Mouse (Mus musculus) neural tube, embryonic 15.5 days (tissue): Measurements from ENCODE around the gene Smarcd3. TPM values are rescaled to one million over a fixed set of nuclear protein-coding genes. Genes with fewer than 3 reads are reported as not detected.
A peak's percentile ranks its signal among the peaks of the same experiment; 100 is the strongest.

Experiments
- ATAC-seq: fragments of 200-750 bp; cut with Nextera tagmentation; 2 replicates; pipeline ENCODE4 v1.8.0; 2017; ENCODE audit warnings: mild to moderate bottlenecking, moderate TSS enrichment, moderate library complexity; ENCODE audit not compliant: low FRiP score
- H3K27ac ChIP-seq: fragments of 300-500 bp; sonication (generic); replicated peaks from 2 replicates; pipeline ENCODE4 v1.5.1; 2015; ENCODE audit warnings: mild to moderate bottlenecking, inconsistent platforms
- H3K27me3 ChIP-seq: fragments of 300-500 bp; sonication (generic); replicated peaks from 2 replicates; pipeline ENCODE4 v1.6.1; 2015; ENCODE audit warnings: inconsistent platforms
- H3K36me3 ChIP-seq: fragments of 300-500 bp; sonication (generic); 2 replicates; pipeline ENCODE4 v1.6.1; 2015; ENCODE audit warnings: inconsistent platforms
- H3K4me1 ChIP-seq: fragments of 300-500 bp; sonication (generic); 2 replicates; pipeline ENCODE4 v1.6.1; 2015; ENCODE audit warnings: inconsistent platforms
- H3K4me2 ChIP-seq: fragments of 300-500 bp; sonication (generic); 2 replicates; pipeline ENCODE4 v1.6.1; 2015; ENCODE audit warnings: inconsistent platforms, mild to moderate bottlenecking, moderate library complexity
- H3K4me3 ChIP-seq: fragments of 300-500 bp; sonication (generic); replicated peaks from 2 replicates; pipeline ENCODE4 v1.5.1; 2015; ENCODE audit warnings: mild to moderate bottlenecking, inconsistent platforms
- H3K9ac ChIP-seq: fragments of 300-500 bp; sonication (generic); replicated peaks from 2 replicates; pipeline ENCODE4 v1.6.1; 2015; ENCODE audit warnings: mild to moderate bottlenecking, inconsistent platforms
- H3K9me3 ChIP-seq: fragments of 300-500 bp; sonication (generic); replicated peaks from 2 replicates; pipeline ENCODE4 v1.6.1; 2016; ENCODE audit warnings: inconsistent platforms
- WGBS: fragments of 180-500 bp; shearing (Covaris S2); methylation state at CpG from one replicate; pipeline ENCODE4 v1.1.7; 2015; ENCODE audit warnings: mixed read lengths; 5-methylcytosine and 5-hydroxymethylcytosine counted together
- polyA plus RNA-seq: library from polyadenylated mRNA; unstranded; fragments of >200 nt; fragmentation: Nextera tagmentation; extraction: Ambion mirVana; gene quantifications from 2 replicates; pipeline ENCODE4 v1.2.1, GENCODE M21; 2015

Gene Smarcd3
- polyA plus RNA-seq, 1 experiment from 2014 or later, result 135 TPM

- no peak for ATAC-seq
- no peak overlapping the region for H3K4me2 ChIP-seq
- H3K27ac ChIP-seq, result no peak overlapping the region
- H3K36me3 ChIP-seq, result no peaks in the 10 kb centered on the region
- H3K4me1 ChIP-seq, result no peaks in the 10 kb centered on the region
- WGBS, result 62% methylated on average over 6 of the region's 6 CpGs
- no peaks in the 10 kb centered on the region for H3K27me3 ChIP-seq
- H3K9ac ChIP-seq, result no peak overlapping the region
- no peaks in the 10 kb centered on the region for H3K9me3 ChIP-seq
- no peak overlapping the region for H3K4me3 ChIP-seq
Observed at GRCm38 (mm10) chr5:24639081-24639480, 14.9 kb upstream of the Smarcd3 start.

GRCm38 (mm10) chr5:24638131-24638530 lies 13.9 kb upstream of the Smarcd3 start:
- no peak for ATAC-seq
- Histone ChIP-seq H3K36me3 (no peaks in the 10 kb centered on the region), H3K9me3 (no peaks in the 10 kb centered on the region)

GRCm38 (mm10) chr5:24636987-24637386 lies 12.8 kb upstream of the Smarcd3 start:
- H3K9ac ChIP-seq, result no peak overlapping the region
- H3K9me3 ChIP-seq, result no peaks in the 10 kb centered on the region
- WGBS, result 84% methylated on average over 4 of the region's 4 CpGs
- ATAC-seq, result no peak
- H3K36me3 ChIP-seq, result no peaks in the 10 kb centered on the region
- H3K4me3 ChIP-seq, result no peak overlapping the region
- no peaks in the 10 kb centered on the region for H3K27me3 ChIP-seq
- H3K27ac ChIP-seq, result no peak overlapping the region
- H3K4me1 ChIP-seq, result no peaks in the 10 kb centered on the region
- H3K4me2 ChIP-seq, result no peak overlapping the region

More at GRCm38 (mm10) chr5:24638131-24638530, 13.9 kb upstream of the Smarcd3 start:
- H3K9ac ChIP-seq, result no peak overlapping the region
- H3K27me3 ChIP-seq, result no peaks in the 10 kb centered on the region
- no peak overlapping the region for H3K4me2 ChIP-seq
- H3K27ac ChIP-seq, result no peak overlapping the region
- 64% methylated on average over 6 of the region's 6 CpGs for WGBS
- no peaks in the 10 kb centered on the region for H3K4me1 ChIP-seq
- H3K4me3 ChIP-seq, result no peak overlapping the region

- 0 out of 2 replicates have a peak, but pooled peaks cover 2% of the 10 kb centered on the region for H3K27me3 ChIP-seq
- no peaks in the 10 kb centered on the region for H3K36me3 ChIP-seq
- no peak overlapping the region for H3K4me2 ChIP-seq
- no peak for ATAC-seq
- no peak overlapping the region for H3K9ac ChIP-seq
- WGBS, result 47% methylated on average over 6 of the region's 6 CpGs
- H3K4me1 ChIP-seq, result no peaks in the 10 kb centered on the region
- no peak overlapping the region for H3K27ac ChIP-seq
- H3K4me3 ChIP-seq, result no peak overlapping the region
- H3K9me3 ChIP-seq, result no peaks in the 10 kb centered on the region
Observed at GRCm38 (mm10) chr5:24635526-24636141, 11.4 kb upstream of the Smarcd3 start.

DNA sequence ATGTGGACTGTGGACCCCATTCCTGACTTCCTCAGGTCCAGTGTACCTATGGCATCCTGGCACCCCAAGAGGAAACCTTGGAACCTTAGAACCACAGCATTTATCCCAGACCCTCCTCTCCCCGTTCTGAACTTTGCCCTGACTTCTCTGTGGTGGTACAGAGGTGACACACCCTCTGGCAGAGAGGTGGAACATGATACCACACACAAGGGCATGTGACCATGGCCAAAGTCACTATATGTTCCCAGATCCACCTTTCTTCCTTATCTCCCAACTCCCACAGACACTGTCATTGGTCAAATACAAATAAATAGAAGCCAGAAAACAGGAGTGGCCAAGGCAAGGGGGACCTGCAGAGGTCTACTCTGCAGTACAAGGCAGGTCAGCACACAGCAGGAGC lies 10.9 kb upstream of the Smarcd3 start:
- Histone ChIP-seq H3K36me3 (no peaks in the 10 kb centered on the region), H3K4me1 (no peaks in the 10 kb centered on the region), H3K9ac (no peak overlapping the region), H3K9me3 (no peaks in the 10 kb centered on the region), H3K4me2 (no peak overlapping the region), H3K4me3 (no peak overlapping the region), H3K27me3 (0 out of 2 replicates have a peak, but pooled peaks cover 2% of the 10 kb centered on the region), H3K27ac (no peak overlapping the region)
- no peak for ATAC-seq
- 48% methylated on average over 1 of the region's 1 CpGs for WGBS

GRCm38 (mm10) chr5:24629712-24630111 lies 5.5 kb upstream of the Smarcd3 start:
- 70% methylated on average over 3 of the region's 3 CpGs for WGBS
- Histone ChIP-seq H3K4me1 (peaks cover 4% of the 10 kb centered on the region), H3K4me3 (no peak overlapping the region), H3K27ac (no peak overlapping the region), H3K4me2 (no peak overlapping the region), H3K9ac (no peak overlapping the region), H3K9me3 (no peaks in the 10 kb centered on the region), H3K27me3 (0 out of 2 replicates have a peak, but pooled peaks cover 2% of the 10 kb centered on the region), H3K36me3 (no peaks in the 10 kb centered on the region)
- no peak for ATAC-seq

GRCm38 (mm10) chr5:24624822-24625120 lies 560 bp upstream of the Smarcd3 start:
- Histone ChIP-seq H3K27me3 (no peaks in the 10 kb centered on the region), H3K27ac (peak overlapping the region; percentile 80; the same call in 1 of the 2 replicates), H3K4me2 (peak overlapping the region; percentile 67), H3K36me3 (no peaks in the 10 kb centered on the region), H3K4me3 (peak overlapping the region; percentile 60), H3K9ac (peak overlapping the region; percentile 84), H3K9me3 (no peaks in the 10 kb centered on the region), H3K4me1 (peaks cover 47% of the 10 kb centered on the region)
- WGBS, result 44% methylated on average over 4 of the region's 4 CpGs
- no peak for ATAC-seq

DNA sequence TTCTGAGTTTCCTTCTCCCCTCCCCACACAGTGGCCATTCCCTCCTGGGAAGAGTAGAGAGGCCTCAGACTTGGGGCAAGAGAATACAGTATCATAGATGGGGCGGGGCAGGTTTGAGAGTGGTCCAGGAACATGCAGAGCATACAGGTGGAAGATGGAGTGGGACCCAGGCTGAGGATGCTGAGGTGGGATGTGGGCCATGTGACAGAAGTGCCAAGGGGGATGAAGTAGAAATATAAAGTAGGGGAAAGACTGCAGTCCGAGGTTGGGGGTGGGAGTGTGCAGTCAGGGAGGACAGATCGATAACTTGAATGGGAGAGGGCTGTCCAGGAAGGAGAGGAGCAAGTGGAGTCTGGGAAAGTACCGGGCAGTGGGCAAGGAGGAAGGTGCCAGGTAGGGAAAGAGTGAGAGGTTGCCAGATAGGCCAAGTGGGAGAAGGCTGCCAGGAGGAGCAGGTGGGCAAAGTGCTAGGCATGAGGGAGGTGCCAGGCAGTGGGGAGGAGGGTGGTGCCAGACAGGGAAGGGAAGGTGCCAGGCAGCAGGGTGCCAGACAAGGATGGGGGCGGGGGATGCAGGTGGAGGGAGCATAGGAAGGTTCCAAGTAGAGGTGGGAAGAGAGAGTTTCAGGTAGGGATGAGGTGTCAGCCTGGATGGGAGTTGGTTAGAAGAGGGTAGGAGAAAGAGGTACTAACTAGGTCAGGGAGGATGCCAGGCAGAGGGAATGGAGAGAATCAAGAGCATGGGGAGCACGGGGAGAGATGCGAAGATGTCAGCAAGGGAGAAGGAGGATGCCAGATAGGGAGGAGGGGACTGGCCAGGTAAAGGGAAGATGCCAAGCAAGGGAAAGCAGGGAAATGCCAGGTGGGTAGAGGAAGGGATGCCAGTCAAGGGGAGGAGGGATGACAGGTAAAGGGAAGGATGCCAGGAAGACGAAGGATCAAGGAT lies 898 bp downstream of the Smarcd3 start:
- Histone ChIP-seq H3K9ac (peak overlapping the region; percentile 84), H3K4me1 (peaks cover 47% of the 10 kb centered on the region), H3K27ac (peak overlapping the region; percentile 80), H3K4me3 (peak overlapping the region; percentile 60), H3K27me3 (no peaks in the 10 kb centered on the region), H3K36me3 (no peaks in the 10 kb centered on the region), H3K4me2 (peak overlapping the region; percentile 67), H3K9me3 (no peaks in the 10 kb centered on the region)
- ATAC-seq, result peak; percentile 8; the same call in 1 of the 2 replicates
- 42% methylated on average over 8 of the region's 8 CpGs for WGBS

DNA sequence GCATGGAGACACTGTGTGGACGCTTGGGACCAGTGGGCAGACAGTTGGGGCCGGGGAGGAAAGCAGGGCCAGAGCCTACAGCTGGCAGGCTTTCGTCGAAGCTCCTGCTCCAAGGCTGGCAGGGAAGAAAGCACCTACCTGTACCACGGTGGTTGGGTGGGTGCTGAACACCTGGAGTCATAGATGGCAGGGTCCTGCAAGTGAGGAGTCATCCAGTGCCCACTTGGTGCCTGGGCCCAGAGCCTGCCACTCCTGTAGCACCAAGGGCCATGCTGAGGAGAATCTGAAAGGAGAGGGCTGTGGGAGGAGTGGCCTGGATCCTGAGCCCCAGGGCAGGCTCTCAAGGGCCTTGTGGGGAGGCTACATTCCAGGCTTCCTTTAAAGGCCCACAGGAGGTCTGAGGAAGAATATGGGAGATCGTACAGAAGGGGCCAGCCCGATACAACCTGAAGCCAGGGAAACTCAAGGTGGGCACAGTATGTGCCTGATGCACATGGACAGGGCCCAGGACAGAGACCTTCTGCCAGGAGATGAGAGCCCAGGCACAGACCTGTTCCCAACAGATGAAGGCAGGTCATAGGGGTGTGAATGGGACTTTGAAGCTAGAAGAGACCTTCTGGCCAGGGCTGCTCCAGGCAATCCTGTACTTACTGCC lies 1.7 kb downstream of the Smarcd3 start:
- ATAC-seq, result no peak
- H3K4me1 ChIP-seq, result peaks cover 47% of the 10 kb centered on the region
- no peaks in the 10 kb centered on the region for H3K36me3 ChIP-seq

DNA sequence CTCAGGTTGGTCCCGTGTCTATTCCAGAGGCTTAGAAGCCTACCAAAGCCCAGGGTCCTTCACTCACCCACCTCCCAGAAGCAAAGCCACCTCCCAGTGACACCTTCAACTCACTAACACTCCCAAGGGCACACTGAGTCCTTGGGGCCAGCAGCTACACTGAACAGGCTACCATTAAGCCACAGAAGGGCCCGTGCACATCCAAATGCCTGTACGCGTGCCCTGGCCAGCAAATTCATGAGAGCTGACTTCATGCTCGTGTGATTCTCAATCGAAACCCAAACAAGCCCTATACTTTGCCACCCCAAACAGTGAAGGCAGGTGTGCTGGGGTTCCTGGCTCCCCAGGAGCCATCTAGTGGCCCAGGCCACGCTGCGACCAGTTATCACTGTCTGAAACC lies 3.6 kb downstream of the Smarcd3 start:
- 81% methylated on average over 8 of the region's 8 CpGs for WGBS
- H3K4me2 ChIP-seq, result no peak overlapping the region
- H3K9me3 ChIP-seq, result no peaks in the 10 kb centered on the region
- H3K27ac ChIP-seq, result no peak overlapping the region
- no peak for ATAC-seq
- no peak overlapping the region for H3K9ac ChIP-seq
- no peaks in the 10 kb centered on the region for H3K27me3 ChIP-seq
- no peak overlapping the region for H3K4me3 ChIP-seq
- H3K36me3 ChIP-seq, result no peaks in the 10 kb centered on the region
- peaks cover 47% of the 10 kb centered on the region for H3K4me1 ChIP-seq

More for the DNA sequence above, 1.7 kb downstream of the Smarcd3 start:
- Histone ChIP-seq H3K27ac (no peak overlapping the region), H3K4me2 (peak overlapping the region; percentile 67), H3K27me3 (no peaks in the 10 kb centered on the region), H3K4me3 (no peak overlapping the region), H3K9me3 (no peaks in the 10 kb centered on the region), H3K9ac (peak overlapping the region; percentile 84; the same call in 1 of the 2 replicates)
- WGBS, result 78% methylated on average over 7 of the region's 7 CpGs

GRCm38 (mm10) chr5:24620116-24620515 lies 4.1 kb downstream of the Smarcd3 start:
- Histone ChIP-seq H3K4me1 (peaks cover 47% of the 10 kb centered on the region), H3K4me2 (no peak overlapping the region), H3K36me3 (no peaks in the 10 kb centered on the region), H3K27ac (no peak overlapping the region), H3K27me3 (no peaks in the 10 kb centered on the region), H3K4me3 (no peak overlapping the region), H3K9ac (no peak overlapping the region; the same call in 1 of the 2 replicates), H3K9me3 (no peaks in the 10 kb centered on the region)
- ATAC-seq, result no peak
- WGBS, result 75% methylated on average over 8 of the region's 8 CpGs
